Mouse (Mus musculus) left cerebral cortex, adult 11 months (tissue): ENCODE measurements around the gene 2310033P09Rik.

Experiments used
- DNase-seq: peaks from one replicate; pipeline ENCODE4 v3.0.0; 2022; ENCODE audit warnings: low spot score

The 2310033P09Rik gene

GRCm38 (mm10) chr11:59208153-59208831 lies at the start of gene 2310033P09Rik:
Gene 2310033P09Rik, plus strand, starts transcription at chr11:59208321.
- DNase-seq = peak; percentile 93

- DNase-seq = no peak
These were observed 49.0 kb upstream of the 2310033P09Rik start for GRCm38 (mm10) chr11:59159099-59159498.

GRCm38 (mm10) chr11:59159558-59159957 lies 48.6 kb upstream of the 2310033P09Rik start:
- no peak for DNase-seq

- no peak for DNase-seq
These were observed 46.7 kb upstream of the 2310033P09Rik start for GRCm38 (mm10) chr11:59161398-59161797.

GRCm38 (mm10) chr11:59162443-59163254 lies 45.5 kb upstream of the 2310033P09Rik start:
- no peak for DNase-seq

GRCm38 (mm10) chr11:59163255-59164236 lies 44.6 kb upstream of the 2310033P09Rik start, which contains the start of gene Iba57:
Gene Iba57, minus strand, starts transcription at chr11:59163739.
- DNase-seq = peak; percentile 98

GRCm38 (mm10) chr11:59164384-59164783 lies 43.7 kb upstream of the 2310033P09Rik start:
- no peak for DNase-seq

GRCm38 (mm10) chr11:59165616-59166241 lies 42.4 kb upstream of the 2310033P09Rik start:
- no peak for DNase-seq

- DNase-seq = no peak
These were observed 38.3 kb upstream of the 2310033P09Rik start for GRCm38 (mm10) chr11:59169807-59170206.

GRCm38 (mm10) chr11:59170549-59170948 lies 37.6 kb upstream of the 2310033P09Rik start:
- no peak for DNase-seq

GRCm38 (mm10) chr11:59174189-59174838 lies 33.8 kb upstream of the 2310033P09Rik start:
- no peak for DNase-seq

- DNase-seq = no peak
These were observed 31.6 kb upstream of the 2310033P09Rik start for GRCm38 (mm10) chr11:59176475-59176874.

- DNase-seq = no peak
These were observed 31.2 kb upstream of the 2310033P09Rik start for GRCm38 (mm10) chr11:59176921-59177320.

GRCm38 (mm10) chr11:59182864-59183331 lies 25.2 kb upstream of the 2310033P09Rik start, which contains the start of gene Gjc2:
Gene Gjc2, minus strand, starts transcription at chr11:59183213.
- DNase-seq = peak; percentile 62

- DNase-seq = no peak
These were observed 24.3 kb upstream of the 2310033P09Rik start for GRCm38 (mm10) chr11:59183821-59184220.

GRCm38 (mm10) chr11:59185490-59185889 lies 22.6 kb upstream of the 2310033P09Rik start:
- no peak for DNase-seq

- no peak for DNase-seq
These were observed 20.4 kb upstream of the 2310033P09Rik start for GRCm38 (mm10) chr11:59187706-59188105.

- peak; percentile 89 for DNase-seq
These were observed 16.7 kb upstream of the 2310033P09Rik start for GRCm38 (mm10) chr11:59191231-59192058.

GRCm38 (mm10) chr11:59192059-59192386 lies 16.1 kb upstream of the 2310033P09Rik start, which contains the start of gene Guk1:
Gene Guk1, minus strand, starts transcription at chr11:59192212.
- DNase-seq = no peak

GRCm38 (mm10) chr11:59196230-59196629 lies 11.9 kb upstream of the 2310033P09Rik start:
- DNase-seq = no peak
